Mouse (Mus musculus) embryonic facial prominence, embryonic 10.5 days (tissue): ENCODE results near the gene Txlnb. TPM values are rescaled to one million over a fixed set of nuclear protein-coding genes. Genes with fewer than 3 reads are reported as not detected.
"Not testable (repeated sequence)": the region's sequence is repeated elsewhere in the genome, so short reads cannot be mapped to it uniquely, and the experiment has no call there.

Experiments
- DNase-seq: peaks from one replicate; pipeline ENCODE4 v3.0.0-alpha.2; 2017; ENCODE audit warnings: low spot score
- H3K27ac ChIP-seq: fragments of 300-500 bp; sonication (generic); replicated peaks from 2 replicates; pipeline ENCODE4 v1.5.1; 2016; ENCODE audit warnings: mild to moderate bottlenecking
- H3K27me3 ChIP-seq: fragments of 300-500 bp; sonication (generic); replicated peaks from 2 replicates; pipeline ENCODE4 v1.6.1; 2016; ENCODE audit warnings: low read depth, mild to moderate bottlenecking; ENCODE audit not compliant: poor library complexity, severe bottlenecking
- H3K36me3 ChIP-seq: fragments of 300-500 bp; sonication (generic); replicated peaks from 2 replicates; pipeline ENCODE4 v1.6.1; 2016; ENCODE audit warnings: mild to moderate bottlenecking, moderate library complexity
- H3K4me1 ChIP-seq: fragments of 300-500 bp; sonication (generic); 2 replicates; pipeline ENCODE4 v1.6.1; 2016
- H3K4me3 ChIP-seq: fragments of 300-500 bp; sonication (generic); 2 replicates; pipeline ENCODE4 v1.5.1; 2016; ENCODE audit warnings: mild to moderate bottlenecking, moderate library complexity
- H3K9me3 ChIP-seq: fragments of 300-500 bp; sonication (generic); 2 replicates; pipeline ENCODE4 v1.6.1; 2016; ENCODE audit warnings: mild to moderate bottlenecking
- WGBS: fragments of 180-500 bp; shearing (Covaris S2); methylation state at CpG from one replicate; pipeline ENCODE4 v1.1.7; 2016; 5-methylcytosine and 5-hydroxymethylcytosine counted together
- polyA plus RNA-seq: library from polyadenylated mRNA; unstranded; fragments of >200 nt; fragmentation: Nextera tagmentation; extraction: Ambion mirVana; gene quantifications from 2 replicates; pipeline ENCODE4 v1.2.1, GENCODE M21; 2016

The Txlnb gene
- polyA plus RNA-seq, 1 experiment from 2014 or later, result 0.98 TPM

- Histone ChIP-seq H3K4me3 (no peak overlapping the region), H3K27me3 (no peaks in the 10 kb centered on the region), H3K36me3 (no peaks in the 10 kb centered on the region), H3K27ac (no peak overlapping the region), H3K4me1 (no peaks in the 10 kb centered on the region; the same call in 1 of the 2 replicates), H3K9me3 (no peaks in the 10 kb centered on the region)
- DNase-seq, result no peak
- 71% methylated on average over 1 of the region's 1 CpGs for WGBS
Observed at GRCm38 (mm10) chr10:17787938-17788337, 8.1 kb upstream of the Txlnb start.

GRCm38 (mm10) chr10:17788347-17788746 lies 7.7 kb upstream of the Txlnb start:
- 87% methylated on average over 4 of the region's 4 CpGs for WGBS

GRCm38 (mm10) chr10:17793926-17794325 lies 2.1 kb upstream of the Txlnb start:
- no peak overlapping the region for H3K4me3 ChIP-seq
- no peak overlapping the region for H3K27ac ChIP-seq
- no peaks in the 10 kb centered on the region for H3K27me3 ChIP-seq
- no peak for DNase-seq
- H3K4me1 ChIP-seq, result peaks cover 25% of the 10 kb centered on the region
- H3K36me3 ChIP-seq, result no peaks in the 10 kb centered on the region
- H3K9me3 ChIP-seq, result no peaks in the 10 kb centered on the region
- WGBS, result 89% methylated on average over 5 of the region's 5 CpGs

More at GRCm38 (mm10) chr10:17788347-17788746, 7.7 kb upstream of the Txlnb start:
- no peak for DNase-seq
- no peaks in the 10 kb centered on the region; the same call in 1 of the 2 replicates for H3K4me1 ChIP-seq
- no peaks in the 10 kb centered on the region for H3K27me3 ChIP-seq
- H3K36me3 ChIP-seq, result no peaks in the 10 kb centered on the region
- no peak overlapping the region for H3K4me3 ChIP-seq
- no peaks in the 10 kb centered on the region for H3K9me3 ChIP-seq
- no peak overlapping the region for H3K27ac ChIP-seq

GRCm38 (mm10) chr10:17794443-17794842 lies 1.6 kb upstream of the Txlnb start:
- Histone ChIP-seq H3K27ac (no peak overlapping the region), H3K36me3 (no peaks in the 10 kb centered on the region), H3K4me3 (no peak overlapping the region), H3K4me1 (peaks cover 25% of the 10 kb centered on the region), H3K9me3 (no peaks in the 10 kb centered on the region), H3K27me3 (no peaks in the 10 kb centered on the region)
- no peak for DNase-seq
- 86% methylated on average over 5 of the region's 5 CpGs for WGBS

GRCm38 (mm10) chr10:17795227-17795626 lies 799 bp upstream of the Txlnb start:
- H3K27ac ChIP-seq, result peak overlapping the region; percentile 87
- no peaks in the 10 kb centered on the region for H3K9me3 ChIP-seq
- WGBS, result 85% methylated on average over 4 of the region's 4 CpGs
- H3K4me1 ChIP-seq, result peaks cover 25% of the 10 kb centered on the region
- DNase-seq, result no peak
- no peaks in the 10 kb centered on the region for H3K36me3 ChIP-seq
- H3K27me3 ChIP-seq, result no peaks in the 10 kb centered on the region
- no peak overlapping the region for H3K4me3 ChIP-seq

- Histone ChIP-seq H3K4me1 (peaks cover 25% of the 10 kb centered on the region), H3K36me3 (no peaks in the 10 kb centered on the region), H3K27me3 (no peaks in the 10 kb centered on the region), H3K9me3 (no peaks in the 10 kb centered on the region), H3K27ac (peak overlapping the region; percentile 87; the same call in 1 of the 2 replicates), H3K4me3 (peak overlapping the region; percentile 44; the same call in 1 of the 2 replicates)
- 71% methylated on average over 12 of the region's 12 CpGs for WGBS
- DNase-seq, result no peak
Observed at GRCm38 (mm10) chr10:17796846-17797631, 1.0 kb downstream of the Txlnb start.

- no peak for DNase-seq
- Histone ChIP-seq H3K27ac (no peak overlapping the region), H3K27me3 (no peaks in the 10 kb centered on the region), H3K4me1 (peaks cover 25% of the 10 kb centered on the region), H3K36me3 (no peaks in the 10 kb centered on the region), H3K4me3 (no peak overlapping the region), H3K9me3 (no peaks in the 10 kb centered on the region)
- WGBS, result 85% methylated on average over 3 of the region's 3 CpGs
Observed at GRCm38 (mm10) chr10:17797681-17798080, 1.7 kb downstream of the Txlnb start.

GRCm38 (mm10) chr10:17801788-17802187 lies 5.8 kb downstream of the Txlnb start:
- Histone ChIP-seq H3K9me3 (no peaks in the 10 kb centered on the region), H3K36me3 (no peaks in the 10 kb centered on the region), H3K4me3 (no peak overlapping the region), H3K27me3 (no peaks in the 10 kb centered on the region), H3K27ac (no peak overlapping the region), H3K4me1 (peaks cover 8% of the 10 kb centered on the region)
- no peak for DNase-seq
- 84% methylated on average over 2 of the region's 2 CpGs for WGBS

- Histone ChIP-seq H3K4me1 (no peaks in the 10 kb centered on the region), H3K36me3 (no peaks in the 10 kb centered on the region), H3K9me3 (no peaks in the 10 kb centered on the region), H3K4me3 (no peak overlapping the region), H3K27ac (no peak overlapping the region), H3K27me3 (no peaks in the 10 kb centered on the region)
- 88% methylated on average over 1 of the region's 1 CpGs for WGBS
- DNase-seq, result no peak
Observed at GRCm38 (mm10) chr10:17808526-17808925, 12.5 kb downstream of the Txlnb start.

GRCm38 (mm10) chr10:17815052-17815451 lies 19.0 kb downstream of the Txlnb start:
- Histone ChIP-seq H3K27me3 (no peaks in the 10 kb centered on the region), H3K27ac (no peak overlapping the region), H3K4me1 (no peaks in the 10 kb centered on the region), H3K36me3 (no peaks in the 10 kb centered on the region), H3K9me3 (0 out of 2 replicates have a peak, but pooled peaks cover 4% of the 10 kb centered on the region), H3K4me3 (no peak overlapping the region)
- WGBS, result 79% methylated on average over 11 of the region's 11 CpGs
- no peak for DNase-seq

GRCm38 (mm10) chr10:17820422-17820821 lies 24.4 kb downstream of the Txlnb start:
- H3K4me3 ChIP-seq, H3K27ac ChIP-seq, H3K36me3 ChIP-seq, H3K4me1 ChIP-seq, DNase-seq, H3K9me3 ChIP-seq, H3K27me3 ChIP-seq: not testable (repeated sequence)
- WGBS, result 87% methylated on average over 7 of the region's 7 CpGs

- DNase-seq, result peak; percentile 41
- peak overlapping the region; percentile 42 for H3K4me3 ChIP-seq
- no peak overlapping the region; the same call in 1 of the 2 replicates for H3K27ac ChIP-seq
- H3K9me3 ChIP-seq, result no peaks in the 10 kb centered on the region
- H3K4me1 ChIP-seq, result peaks cover 15% of the 10 kb centered on the region
- H3K36me3 ChIP-seq, result no peaks in the 10 kb centered on the region
- 0 out of 2 replicates have a peak, but pooled peaks cover 4% of the 10 kb centered on the region for H3K27me3 ChIP-seq
- 2% methylated on average over 12 of the region's 12 CpGs for WGBS
Observed at GRCm38 (mm10) chr10:17827391-17827790, 31.4 kb downstream of the Txlnb start.

GRCm38 (mm10) chr10:17829205-17829604 lies 33.2 kb downstream of the Txlnb start:
- no peaks in the 10 kb centered on the region for H3K36me3 ChIP-seq
- WGBS, result 90% methylated on average over 4 of the region's 4 CpGs
- no peak overlapping the region for H3K4me3 ChIP-seq
- no peak overlapping the region for H3K27ac ChIP-seq
- H3K27me3 ChIP-seq, result 0 out of 2 replicates have a peak, but pooled peaks cover 4% of the 10 kb centered on the region
- peaks cover 15% of the 10 kb centered on the region for H3K4me1 ChIP-seq
- DNase-seq, result no peak
- H3K9me3 ChIP-seq, result no peaks in the 10 kb centered on the region
